Mouse (Mus musculus) embryonic facial prominence, embryonic 11.5 days (tissue): Measurements from ENCODE around the gene Maob. TPM values are rescaled to one million over a fixed set of nuclear protein-coding genes. Genes with fewer than 3 reads are reported as not detected.

Experiments
- ATAC-seq: fragments of 200-750 bp; cut with Nextera tagmentation; replicated peaks from 2 replicates; pipeline ENCODE4 v1.8.0; 2017; ENCODE audit warnings: low read depth; ENCODE audit not compliant: insufficient number of reproducible peaks, low FRiP score, low TSS enrichment
- DNase-seq: peaks from one replicate; pipeline ENCODE4 v3.0.0-alpha.2; 2015; ENCODE audit warnings: low spot score
- H3K27ac ChIP-seq: fragments of 300-500 bp; sonication (generic); replicated peaks from 2 replicates; pipeline ENCODE4 v1.5.1; 2014; ENCODE audit warnings: mild to moderate bottlenecking, low read depth, low read length, control low read depth
- H3K27me3 ChIP-seq: fragments of 300-500 bp; sonication (generic); 2 replicates; pipeline ENCODE4 v1.6.1; 2014; ENCODE audit warnings: mild to moderate bottlenecking, low read length, moderate library complexity, mixed read lengths; ENCODE audit not compliant: control insufficient read depth, insufficient read depth
- H3K36me3 ChIP-seq: fragments of 300-500 bp; sonication (generic); replicated peaks from 2 replicates; pipeline ENCODE4 v1.6.1; 2014; ENCODE audit warnings: low read depth, mild to moderate bottlenecking, low read length, moderate library complexity, mixed read lengths; ENCODE audit not compliant: control insufficient read depth, insufficient read depth
- H3K4me1 ChIP-seq: fragments of 300-500 bp; sonication (generic); 2 replicates; pipeline ENCODE4 v1.6.1; 2014; ENCODE audit warnings: low read length, mixed read lengths; ENCODE audit not compliant: control insufficient read depth, insufficient read depth
- H3K4me2 ChIP-seq: fragments of 300-500 bp; sonication (generic); 2 replicates; pipeline ENCODE4 v1.6.1; 2014; ENCODE audit warnings: low read depth, mild to moderate bottlenecking, control low read depth, low read length, moderate library complexity
- H3K4me3 ChIP-seq: fragments of 300-500 bp; sonication (generic); 2 replicates; pipeline ENCODE4 v1.5.1; 2014; ENCODE audit warnings: low read depth, low read length, control low read depth
- H3K9ac ChIP-seq: fragments of 300-500 bp; sonication (generic); replicated peaks from 2 replicates; pipeline ENCODE4 v1.6.1; 2014; ENCODE audit warnings: mild to moderate bottlenecking, control low read depth, low read length
- H3K9me3 ChIP-seq: fragments of 300-500 bp; sonication (generic); replicated peaks from 2 replicates; pipeline ENCODE4 v1.6.1; 2016; ENCODE audit warnings: mild to moderate bottlenecking, low read length, inconsistent platforms, mixed read lengths; ENCODE audit not compliant: control insufficient read depth
- WGBS: fragments of 180-500 bp; shearing (Covaris S2); extraction: QIAGEN DNeasy Blood & Tissue Kit; methylation state at CpG from one replicate; pipeline ENCODE4 v1.1.7; 2014; 5-methylcytosine and 5-hydroxymethylcytosine counted together
- polyA plus RNA-seq: library from polyadenylated mRNA; unstranded; fragments of >200 nt; fragmentation: Nextera tagmentation; extraction: Ambion mirVana; gene quantifications from 2 replicates; pipeline ENCODE4 v1.2.1, GENCODE M21; 2014

The Maob gene
- polyA plus RNA-seq, 1 experiment from 2014 or later: 20.2 TPM

- no peak for DNase-seq
- H3K27me3 ChIP-seq: no peaks in the 10 kb centered on the region
- no peaks in the 10 kb centered on the region for H3K36me3 ChIP-seq
- ATAC-seq: no peak
- no peaks in the 10 kb centered on the region for H3K9me3 ChIP-seq
- H3K9ac ChIP-seq: no peak overlapping the region
- no peak overlapping the region for H3K27ac ChIP-seq
- WGBS: 72% methylated on average over 3 of the region's 3 CpGs
- no peak overlapping the region for H3K4me3 ChIP-seq
- H3K4me2 ChIP-seq: no peak overlapping the region
- no peaks in the 10 kb centered on the region for H3K4me1 ChIP-seq
Observed at GRCm38 (mm10) chrX:16812080-16812479, 5.1 kb downstream of the Maob start.

DNA sequence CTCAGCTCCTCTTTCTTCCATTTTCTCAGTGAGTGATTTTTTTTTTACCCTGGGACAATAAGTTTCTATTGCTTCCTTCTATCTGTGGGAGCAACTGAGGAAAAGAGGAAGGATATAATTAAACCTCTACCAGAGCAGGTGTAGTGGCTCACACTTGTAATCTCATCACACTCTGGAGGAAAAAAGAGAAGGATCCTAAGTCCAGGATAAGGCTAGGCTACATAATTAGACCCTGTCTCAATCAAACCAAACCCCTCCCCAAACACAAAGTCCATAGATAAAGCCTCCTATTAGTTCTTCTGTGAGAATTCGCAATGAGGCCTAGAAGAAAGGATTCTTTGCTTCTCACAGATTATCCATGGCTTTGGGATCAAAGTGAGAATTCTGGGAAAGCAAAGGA, 49.7 kb downstream of the Maob start:
- Histone ChIP-seq H3K9me3 (no peaks in the 10 kb centered on the region), H3K27me3 (no peaks in the 10 kb centered on the region), H3K4me2 (no peak overlapping the region), H3K36me3 (no peaks in the 10 kb centered on the region), H3K9ac (no peak overlapping the region), H3K4me3 (no peak overlapping the region), H3K27ac (no peak overlapping the region), H3K4me1 (no peaks in the 10 kb centered on the region)
- 76% methylated on average over 1 of the region's 1 CpGs for WGBS
- no peak for ATAC-seq
- DNase-seq: no peak

DNA sequence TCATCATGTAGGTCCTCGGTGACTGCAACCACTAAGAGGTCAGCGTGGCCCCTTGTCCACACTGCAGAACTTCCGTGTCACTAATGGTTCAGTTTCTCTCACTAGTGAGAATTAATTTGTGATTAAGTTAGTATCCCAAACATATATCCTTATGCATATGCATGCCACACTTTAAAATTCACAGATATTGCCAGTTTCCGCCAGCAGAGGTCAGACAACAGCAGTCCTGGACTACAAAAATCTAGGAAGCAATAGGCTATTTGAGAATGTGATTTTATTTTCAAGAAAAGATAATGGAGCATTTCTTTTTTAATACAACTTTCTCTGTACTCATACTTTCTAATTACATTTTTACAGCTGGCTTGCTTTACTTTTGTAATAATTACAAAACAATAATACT, 51.0 kb downstream of the Maob start:
- Histone ChIP-seq H3K4me3 (no peak overlapping the region), H3K4me2 (no peak overlapping the region), H3K36me3 (no peaks in the 10 kb centered on the region), H3K9me3 (no peaks in the 10 kb centered on the region), H3K27ac (no peak overlapping the region), H3K27me3 (no peaks in the 10 kb centered on the region), H3K9ac (no peak overlapping the region), H3K4me1 (no peaks in the 10 kb centered on the region)
- DNase-seq (peak; percentile 26), ATAC-seq (no peak)
- 75% methylated on average over 4 of the region's 4 CpGs for WGBS

- 30% methylated on average over 3 of the region's 3 CpGs for WGBS
- H3K27me3 ChIP-seq: no peaks in the 10 kb centered on the region
Observed at GRCm38 (mm10) chrX:16761430-16761829, 55.7 kb downstream of the Maob start.

GRCm38 (mm10) chrX:16754761-16755160, 62.4 kb downstream of the Maob start:
- Histone ChIP-seq H3K4me3 (no peak overlapping the region), H3K9ac (no peak overlapping the region), H3K9me3 (no peaks in the 10 kb centered on the region), H3K36me3 (no peaks in the 10 kb centered on the region), H3K4me1 (no peaks in the 10 kb centered on the region), H3K27me3 (no peaks in the 10 kb centered on the region), H3K4me2 (no peak overlapping the region), H3K27ac (no peak overlapping the region)
- ATAC-seq (no peak), DNase-seq (no peak)

More at GRCm38 (mm10) chrX:16761430-16761829, 55.7 kb downstream of the Maob start:
- Histone ChIP-seq H3K4me1 (no peaks in the 10 kb centered on the region), H3K4me2 (no peak overlapping the region), H3K9me3 (no peaks in the 10 kb centered on the region), H3K36me3 (no peaks in the 10 kb centered on the region), H3K4me3 (no peak overlapping the region), H3K9ac (no peak overlapping the region), H3K27ac (no peak overlapping the region)
- DNase-seq: no peak
- no peak for ATAC-seq

DNA sequence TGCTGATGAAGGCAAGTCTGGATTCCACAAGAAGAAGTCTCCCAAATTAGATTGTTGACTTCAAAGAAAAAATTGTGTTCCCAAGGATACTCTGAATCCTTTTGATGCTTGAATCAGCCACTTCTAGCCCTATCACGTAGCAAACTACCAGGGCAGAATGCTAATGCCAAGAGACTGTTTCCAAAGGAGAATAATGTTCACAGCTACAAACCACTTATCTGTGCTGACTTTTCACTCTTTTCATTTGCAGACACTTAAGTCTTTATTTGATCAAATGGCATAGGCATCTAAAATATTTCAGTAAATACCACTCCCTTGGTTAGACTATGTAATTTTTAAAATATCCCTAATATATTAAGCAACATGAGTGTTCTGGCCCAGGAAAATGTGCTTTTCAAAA, 68.2 kb downstream of the Maob start:
- Histone ChIP-seq H3K9me3 (no peaks in the 10 kb centered on the region), H3K27ac (no peak overlapping the region), H3K36me3 (no peaks in the 10 kb centered on the region), H3K4me3 (no peak overlapping the region), H3K4me2 (no peak overlapping the region), H3K9ac (no peak overlapping the region), H3K4me1 (no peaks in the 10 kb centered on the region), H3K27me3 (no peaks in the 10 kb centered on the region)
- ATAC-seq (no peak), DNase-seq (no peak)
- WGBS: 66% methylated on average over 1 of the region's 1 CpGs

DNA sequence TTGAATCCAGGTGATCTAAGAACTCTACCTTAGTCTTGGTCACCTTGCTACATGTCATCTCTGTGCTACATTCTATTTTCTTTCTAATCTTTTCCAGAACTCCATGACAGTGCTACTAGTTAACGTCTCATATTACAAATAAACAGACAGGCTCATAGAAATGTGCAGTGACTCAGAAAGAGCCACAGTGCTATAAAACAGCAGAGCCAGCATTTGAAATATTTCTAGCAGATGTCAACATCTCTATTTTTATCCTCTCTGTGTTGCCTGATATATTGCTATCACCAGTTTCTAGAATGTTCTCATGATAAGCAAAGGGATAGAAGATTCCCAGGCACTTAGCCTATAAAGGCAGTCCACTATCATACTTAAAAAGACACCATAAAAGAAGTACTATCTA, 103.1 kb downstream of the Maob start:
- no peaks in the 10 kb centered on the region for H3K9me3 ChIP-seq
- H3K4me3 ChIP-seq: no peak overlapping the region
- H3K4me1 ChIP-seq: no peaks in the 10 kb centered on the region
- H3K9ac ChIP-seq: no peak overlapping the region
- H3K36me3 ChIP-seq: no peaks in the 10 kb centered on the region
- DNase-seq (no peak), ATAC-seq (no peak)
- no peaks in the 10 kb centered on the region for H3K27me3 ChIP-seq
- no peak overlapping the region for H3K4me2 ChIP-seq
- WGBS: 77% methylated on average over 1 of the region's 1 CpGs
- no peak overlapping the region for H3K27ac ChIP-seq

DNA sequence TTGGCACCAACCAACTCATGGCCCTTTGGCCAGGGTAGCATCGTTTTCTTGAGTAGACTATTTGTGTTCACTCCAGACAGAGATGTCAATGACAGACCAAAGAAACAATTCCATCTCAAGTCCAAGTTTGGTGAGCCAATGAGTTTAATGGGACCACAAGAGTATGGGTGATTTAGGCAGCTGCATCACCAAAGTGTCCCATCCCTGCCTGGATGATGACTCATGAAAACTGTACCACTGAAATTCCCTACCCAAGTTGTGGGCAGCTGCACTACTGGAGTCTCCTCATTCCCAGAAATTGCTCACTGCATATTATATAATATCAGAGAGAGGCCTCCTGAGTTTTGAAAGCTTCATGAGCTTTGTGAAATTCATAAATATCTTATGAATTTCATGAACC, 111.1 kb downstream of the Maob start:
- Histone ChIP-seq H3K27me3 (no peaks in the 10 kb centered on the region), H3K4me2 (no peak overlapping the region), H3K36me3 (no peaks in the 10 kb centered on the region), H3K9me3 (no peaks in the 10 kb centered on the region), H3K27ac (no peak overlapping the region), H3K4me3 (no peak overlapping the region), H3K9ac (no peak overlapping the region), H3K4me1 (no peaks in the 10 kb centered on the region)
- no peak for ATAC-seq
- WGBS: 81% methylated on average over 1 of the region's 1 CpGs
- DNase-seq: no peak
